Mouse (Mus musculus) midbrain, embryonic 12.5 days (tissue): ENCODE results near the gene Kat8. TPM values are rescaled to one million over a fixed set of nuclear protein-coding genes. Genes with fewer than 3 reads are reported as not detected.
"Not testable (repeated sequence)": the region's sequence is repeated elsewhere in the genome, so short reads cannot be mapped to it uniquely, and the experiment has no call there.

Experiments
- ATAC-seq: fragments of 200-750 bp; cut with Nextera tagmentation; 2 replicates; pipeline ENCODE4 v1.8.0; 2017; ENCODE audit warnings: low read depth, moderate TSS enrichment, moderate library complexity; ENCODE audit not compliant: low FRiP score
- H3K27ac ChIP-seq: fragments of 300-500 bp; sonication (generic); replicated peaks from 2 replicates; pipeline ENCODE4 v1.5.1; 2016; ENCODE audit warnings: mild to moderate bottlenecking
- H3K27me3 ChIP-seq: fragments of 300-500 bp; sonication (generic); 2 replicates; pipeline ENCODE4 v1.6.1; 2016; ENCODE audit warnings: mild to moderate bottlenecking
- H3K36me3 ChIP-seq: fragments of 300-500 bp; sonication (generic); 2 replicates; pipeline ENCODE4 v1.6.1; 2016
- H3K4me1 ChIP-seq: fragments of 300-500 bp; sonication (generic); 2 replicates; pipeline ENCODE4 v1.6.1; 2016
- H3K4me2 ChIP-seq: fragments of 300-500 bp; sonication (generic); replicated peaks from 2 replicates; pipeline ENCODE4 v1.6.1; 2016; ENCODE audit warnings: mild to moderate bottlenecking, moderate library complexity
- H3K4me3 ChIP-seq: fragments of 300-500 bp; sonication (generic); 2 replicates; pipeline ENCODE4 v1.5.1; 2016; ENCODE audit warnings: mild to moderate bottlenecking
- H3K9ac ChIP-seq: fragments of 300-500 bp; sonication (generic); replicated peaks from 2 replicates; pipeline ENCODE4 v1.6.1; 2016; ENCODE audit warnings: mild to moderate bottlenecking, moderate library complexity
- H3K9me3 ChIP-seq: fragments of 300-500 bp; sonication (generic); 2 replicates; pipeline ENCODE4 v1.6.1; 2016; ENCODE audit warnings: mild to moderate bottlenecking
- WGBS: fragments of 180-500 bp; shearing (Covaris S2); methylation state at CpG from one replicate; pipeline ENCODE4 v1.1.7; 2016; 5-methylcytosine and 5-hydroxymethylcytosine counted together
- polyA plus RNA-seq: library from polyadenylated mRNA; unstranded; fragments of >200 nt; fragmentation: Nextera tagmentation; extraction: Ambion mirVana; gene quantifications from 2 replicates; pipeline ENCODE4 v1.2.1, GENCODE M21; 2016

Kat8 gene
- polyA plus RNA-seq, 1 experiment from 2014 or later, result 55.2 TPM

DNA sequence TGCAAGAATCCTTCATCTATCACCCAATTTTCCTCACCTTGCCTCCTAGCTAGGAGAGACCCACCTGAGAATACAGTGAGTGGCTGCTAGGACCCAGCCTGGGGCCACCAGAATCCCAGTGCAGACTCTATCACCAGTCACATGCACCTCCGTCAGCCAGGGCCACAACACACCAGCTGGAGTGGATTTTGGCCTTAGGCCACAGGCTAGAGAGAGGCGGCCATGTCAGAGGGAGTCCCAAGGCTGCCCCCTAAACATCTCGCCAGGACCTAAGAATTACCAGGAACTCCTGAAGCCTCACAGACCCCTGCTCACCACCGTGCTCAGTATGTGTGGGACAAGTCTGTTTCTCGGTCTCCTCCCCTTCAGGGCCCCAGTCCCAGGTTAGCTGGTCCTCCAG, 21.8 kb downstream of the Kat8 start:
- Histone ChIP-seq H3K36me3 (no peaks in the 10 kb centered on the region), H3K9me3 (no peaks in the 10 kb centered on the region), H3K4me2 (no peak overlapping the region), H3K9ac (no peak overlapping the region), H3K27ac (no peak overlapping the region), H3K27me3 (peaks cover 24% of the 10 kb centered on the region), H3K4me3 (no peak overlapping the region), H3K4me1 (peaks cover 22% of the 10 kb centered on the region)
- ATAC-seq, result no peak
- 92% methylated on average over 5 of the region's 5 CpGs for WGBS

DNA sequence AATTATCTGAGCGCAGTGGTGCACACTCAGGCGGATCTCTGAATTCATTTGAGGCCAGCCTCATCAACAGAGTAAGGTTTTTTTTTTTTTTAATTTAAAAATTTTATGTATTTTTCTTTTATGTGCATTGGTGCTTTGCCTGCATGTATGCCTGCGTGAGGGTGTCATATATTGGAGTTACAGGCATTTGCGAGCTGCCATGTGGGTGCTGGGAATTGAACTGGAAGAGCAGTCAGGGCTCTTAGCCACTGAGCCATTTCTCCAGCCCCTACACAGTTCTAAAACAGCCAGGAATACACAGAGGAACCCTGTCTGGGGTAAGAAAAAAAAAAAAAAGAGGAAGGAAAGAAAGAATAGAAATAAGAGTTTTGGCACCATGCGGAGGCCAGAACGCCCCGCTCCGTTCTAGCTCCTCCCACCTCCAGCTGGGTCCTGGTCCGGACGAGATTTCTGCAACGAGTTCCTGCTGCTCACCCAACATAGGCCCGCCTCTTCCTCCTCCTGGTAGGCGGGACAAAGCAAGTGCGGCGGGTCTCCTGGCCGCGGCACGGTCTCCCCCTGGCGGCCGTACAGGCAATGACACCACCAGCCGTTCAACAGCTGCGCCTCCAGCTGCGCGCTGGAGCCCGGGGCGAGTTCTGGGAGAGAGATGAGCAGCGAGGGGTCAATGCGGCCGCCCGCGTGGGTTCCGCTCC, 22.9 kb downstream of the Kat8 start:
- Histone ChIP-seq H3K9ac (peak overlapping the region; percentile 71), H3K36me3 (no peaks in the 10 kb centered on the region), H3K4me2 (peak overlapping the region; percentile 88), H3K27ac (peak overlapping the region; percentile 43), H3K9me3 (no peaks in the 10 kb centered on the region), H3K4me1 (peaks cover 18% of the 10 kb centered on the region), H3K4me3 (peak overlapping the region; percentile 56), H3K27me3 (peaks cover 13% of the 10 kb centered on the region)
- 6% methylated on average over 31 of the region's 32 CpGs for WGBS
- ATAC-seq, result peak; percentile 94

DNA sequence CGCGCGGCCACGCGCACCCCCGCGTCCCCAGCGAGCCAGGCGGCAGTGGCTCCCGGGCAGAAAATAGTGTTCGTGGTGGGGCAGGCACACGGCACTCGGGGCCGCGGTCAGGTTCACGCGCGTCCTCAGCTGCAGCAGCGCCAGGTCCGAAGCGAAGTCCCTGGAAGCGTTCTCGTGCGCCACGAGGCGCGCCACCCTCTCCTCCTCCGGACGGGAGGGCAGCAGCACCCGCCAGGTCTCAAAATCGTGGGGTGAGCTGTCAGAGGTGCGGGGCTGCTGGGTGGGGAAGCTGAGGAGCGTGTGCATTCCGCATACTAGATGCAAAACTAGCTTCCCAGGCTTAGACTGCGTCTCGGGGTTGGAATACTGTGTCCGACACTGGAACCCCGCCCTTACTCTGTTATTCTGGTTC, 23.4 kb downstream of the Kat8 start:
- H3K27ac ChIP-seq, result peak overlapping the region; percentile 7; the same call in 1 of the 2 replicates
- peak overlapping the region; percentile 56 for H3K4me3 ChIP-seq
- H3K9ac ChIP-seq, result peak overlapping the region; percentile 71
- WGBS, result under 1% methylated on average over 36 of the region's 38 CpGs
- H3K4me1 ChIP-seq, result peaks cover 17% of the 10 kb centered on the region
- ATAC-seq, result peak; percentile 42
- no peaks in the 10 kb centered on the region for H3K9me3 ChIP-seq
- H3K36me3 ChIP-seq, result no peaks in the 10 kb centered on the region
- H3K27me3 ChIP-seq, result peaks cover 10% of the 10 kb centered on the region; the same call in 1 of the 2 replicates
- H3K4me2 ChIP-seq, result peak overlapping the region; percentile 88

DNA sequence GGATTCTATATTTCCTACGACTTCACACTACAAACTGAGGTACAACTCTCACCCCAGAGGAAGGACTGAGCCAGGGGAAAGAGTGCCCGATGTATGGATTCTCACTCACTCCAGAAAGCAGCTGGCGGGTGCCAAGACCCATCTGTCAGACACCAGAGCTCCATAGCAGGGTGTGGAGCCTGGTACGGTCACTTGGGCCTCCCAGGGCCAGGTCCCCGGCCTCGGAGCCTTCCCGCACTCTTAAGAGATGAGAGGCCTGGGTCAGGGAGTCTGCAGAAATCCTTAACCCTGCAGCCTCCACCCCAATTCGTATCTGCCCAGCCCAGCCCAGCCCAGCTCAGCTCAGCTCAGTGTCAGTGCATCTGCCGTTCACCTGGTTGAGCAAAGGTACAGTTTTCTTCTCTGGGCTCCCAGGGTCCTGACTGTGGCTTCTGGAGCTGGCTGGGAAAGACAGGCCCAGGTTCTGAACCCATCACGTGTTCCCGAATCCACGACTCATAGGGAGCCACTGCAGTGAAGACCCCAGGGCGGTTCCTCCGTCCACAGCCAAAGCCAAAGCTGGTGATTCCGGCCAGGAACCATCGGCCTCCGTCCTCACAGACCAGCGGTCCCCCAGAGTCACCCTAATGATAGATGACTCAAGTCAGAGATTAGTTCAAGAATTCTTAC, 24.0 kb downstream of the Kat8 start:
- Histone ChIP-seq H3K4me1 (peaks cover 17% of the 10 kb centered on the region), H3K9ac (peak overlapping the region; percentile 71), H3K36me3 (no peaks in the 10 kb centered on the region), H3K27me3 (peaks cover 7% of the 10 kb centered on the region; the same call in 1 of the 2 replicates), H3K27ac (no peak overlapping the region), H3K4me3 (peak overlapping the region; percentile 56), H3K4me2 (peak overlapping the region; percentile 88), H3K9me3 (no peaks in the 10 kb centered on the region)
- 57% methylated on average over 18 of the region's 18 CpGs for WGBS
- 0 out of 2 replicates have a peak, but pooled peaks have one; percentile 10 for ATAC-seq

DNA sequence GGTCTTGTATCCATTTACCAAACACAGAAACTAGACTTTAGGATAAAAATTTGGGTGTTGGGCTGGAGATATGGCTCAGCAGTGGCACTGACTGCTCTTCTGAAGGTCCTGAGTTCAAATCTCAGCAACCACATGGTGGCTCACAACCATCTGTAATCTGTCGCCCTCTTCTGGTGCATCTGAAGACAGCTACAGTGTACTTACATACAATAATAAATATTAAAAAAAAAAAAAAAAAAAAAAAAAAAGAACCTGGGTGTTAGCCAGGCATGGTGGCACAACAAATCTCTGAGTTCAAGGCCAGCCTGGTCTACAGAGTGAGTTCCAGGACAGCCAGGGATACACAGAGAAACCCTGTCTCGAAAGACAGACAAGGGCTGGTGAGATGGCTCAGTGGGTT, 29.8 kb downstream of the Kat8 start:
- not testable (repeated sequence) for H3K4me1 ChIP-seq, H3K4me2 ChIP-seq, H3K4me3 ChIP-seq, ATAC-seq, H3K9me3 ChIP-seq, H3K27ac ChIP-seq, H3K36me3 ChIP-seq, H3K9ac ChIP-seq
- WGBS, result 55% methylated on average over 2 of the region's 2 CpGs
- peaks cover 36% of the 10 kb centered on the region for H3K27me3 ChIP-seq

DNA sequence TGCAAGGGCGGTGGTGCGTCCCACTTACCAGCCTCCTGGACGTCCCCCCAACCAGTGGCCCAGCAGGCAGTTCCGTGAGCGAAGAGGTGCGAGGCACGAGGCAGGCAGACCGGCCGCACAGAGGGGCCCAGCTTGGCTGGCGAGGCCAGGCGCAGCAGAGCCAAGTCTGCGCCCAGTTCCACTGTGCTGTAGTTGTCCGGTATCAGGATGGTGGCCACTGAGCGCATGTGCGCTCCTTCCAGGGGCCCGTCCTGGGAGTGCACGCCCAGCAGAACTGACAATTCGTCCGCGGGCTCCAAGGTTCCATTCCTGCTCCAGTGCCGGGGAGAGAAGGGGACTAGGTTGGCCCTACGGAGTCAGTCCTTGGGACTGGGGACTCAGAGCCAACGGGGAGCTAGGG, 32.3 kb downstream of the Kat8 start:
- H3K4me2 ChIP-seq, result no peak overlapping the region
- WGBS, result 17% methylated on average over 23 of the region's 23 CpGs

DNA sequence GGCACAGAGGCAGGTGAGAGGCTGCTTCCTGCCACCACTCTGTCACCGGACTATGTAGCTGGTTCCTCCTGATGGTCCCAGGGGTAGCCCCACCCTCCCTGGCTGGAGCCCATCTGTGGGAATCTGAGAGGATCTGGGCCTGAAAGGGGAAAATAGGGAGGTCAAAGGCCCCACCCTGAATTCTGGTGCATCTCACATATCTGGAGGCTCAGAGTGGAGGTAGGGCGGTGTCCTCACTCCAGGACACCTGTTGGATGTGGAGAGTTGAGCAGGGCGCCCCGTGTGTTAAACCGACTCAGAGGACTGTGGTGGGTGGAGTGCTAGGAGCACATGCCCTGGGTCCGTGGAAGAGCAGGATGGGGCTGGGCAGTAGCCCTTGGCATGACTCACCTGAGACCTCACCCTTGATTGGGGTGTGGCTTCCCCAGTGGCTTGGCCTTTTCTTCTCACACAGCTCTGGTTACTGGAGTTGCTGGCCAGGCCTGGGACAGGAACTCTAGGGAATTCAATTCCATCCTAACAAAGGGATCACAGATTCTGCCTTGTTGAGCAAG, 34.2 kb downstream of the Kat8 start, which contains the start of gene Prss36:
Gene Prss36 (minus strand): TSS at position 256 of the 554 bp plus-strand sequence.
- Histone ChIP-seq H3K4me2 (no peak within 1 kb of the TSS), H3K36me3 (no peaks in the 10 kb centered on the region), H3K9me3 (no peaks in the 10 kb centered on the region), H3K4me1 (no peaks in the 10 kb centered on the region), H3K4me3 (no peak within 1 kb of the TSS), H3K9ac (no peak within 1 kb of the TSS), H3K27me3 (peaks cover 36% of the 10 kb centered on the region), H3K27ac (no peak within 1 kb of the TSS)
- 84% methylated on average over 6 of the region's 6 CpGs for WGBS
- ATAC-seq, result no peak

More for the DNA sequence above, 32.3 kb downstream of the Kat8 start:
- ATAC-seq, result no peak
- Histone ChIP-seq H3K4me3 (no peak overlapping the region), H3K27ac (no peak overlapping the region), H3K36me3 (no peaks in the 10 kb centered on the region), H3K9me3 (no peaks in the 10 kb centered on the region), H3K9ac (no peak overlapping the region), H3K4me1 (no peaks in the 10 kb centered on the region), H3K27me3 (peaks cover 36% of the 10 kb centered on the region)

DNA sequence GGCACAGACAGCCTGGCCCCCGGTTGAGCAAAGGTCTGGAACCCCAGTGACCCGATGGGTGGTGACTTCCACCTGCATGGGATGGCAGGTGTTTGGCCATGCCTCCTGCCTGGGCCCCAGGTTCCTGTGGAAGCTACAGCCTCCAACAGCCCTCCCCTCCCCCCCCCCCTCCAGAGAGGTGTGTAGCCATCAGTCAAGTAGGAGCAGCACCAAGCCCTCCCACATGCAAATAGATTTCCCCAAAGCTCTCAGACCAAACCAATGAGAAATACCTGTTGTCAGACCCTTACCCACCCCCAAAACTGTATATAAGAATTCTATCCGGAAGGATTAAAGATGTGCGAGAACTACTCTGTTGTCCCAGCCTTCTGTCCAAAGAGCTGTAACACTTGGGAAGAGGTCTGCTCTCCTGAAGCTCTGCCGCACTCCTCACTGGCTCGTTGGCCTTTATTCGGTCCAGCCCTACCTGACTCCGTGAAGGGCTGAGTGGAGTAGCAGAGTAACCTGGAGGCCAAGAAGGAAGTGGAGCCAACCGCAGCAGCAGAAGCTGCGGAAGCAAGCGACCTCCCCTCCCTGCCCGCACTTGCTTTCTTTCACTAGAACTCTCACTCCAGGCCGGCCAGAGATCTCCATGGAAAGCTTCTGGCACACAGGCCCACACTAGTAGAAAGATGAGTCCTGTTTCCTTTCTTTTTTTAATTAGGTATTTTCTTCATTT, 40.7 kb downstream of the Kat8 start:
- Histone ChIP-seq H3K4me1 (no peaks in the 10 kb centered on the region), H3K36me3 (no peaks in the 10 kb centered on the region), H3K4me3 (no peak overlapping the region), H3K27ac (no peak overlapping the region), H3K9ac (no peak overlapping the region), H3K9me3 (no peaks in the 10 kb centered on the region), H3K27me3 (no peaks in the 10 kb centered on the region), H3K4me2 (no peak overlapping the region)
- WGBS, result 49% methylated on average over 13 of the region's 13 CpGs
- no peak for ATAC-seq

DNA sequence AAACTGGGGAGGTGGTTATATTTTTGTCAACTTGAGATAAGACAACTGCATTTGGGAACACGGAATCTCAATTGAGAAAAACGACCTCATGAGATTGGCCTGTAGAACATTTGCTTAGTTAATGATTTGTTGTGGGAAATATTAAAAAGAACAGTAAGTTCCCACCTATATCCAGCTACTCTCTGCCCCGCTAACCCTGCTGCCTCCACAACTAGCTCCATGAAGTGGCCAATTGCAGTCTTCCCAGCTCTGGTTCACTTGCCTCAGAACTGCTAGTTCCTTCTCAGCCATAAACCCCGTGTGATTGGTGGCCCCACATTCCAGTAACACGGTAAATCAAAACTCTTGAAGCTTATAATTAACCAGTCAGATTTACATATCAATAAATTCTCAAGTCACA, 47.0 kb downstream of the Kat8 start:
- WGBS, result 75% methylated on average over 5 of the region's 5 CpGs
- Histone ChIP-seq H3K9me3 (no peaks in the 10 kb centered on the region), H3K4me2 (no peak overlapping the region)

DNA sequence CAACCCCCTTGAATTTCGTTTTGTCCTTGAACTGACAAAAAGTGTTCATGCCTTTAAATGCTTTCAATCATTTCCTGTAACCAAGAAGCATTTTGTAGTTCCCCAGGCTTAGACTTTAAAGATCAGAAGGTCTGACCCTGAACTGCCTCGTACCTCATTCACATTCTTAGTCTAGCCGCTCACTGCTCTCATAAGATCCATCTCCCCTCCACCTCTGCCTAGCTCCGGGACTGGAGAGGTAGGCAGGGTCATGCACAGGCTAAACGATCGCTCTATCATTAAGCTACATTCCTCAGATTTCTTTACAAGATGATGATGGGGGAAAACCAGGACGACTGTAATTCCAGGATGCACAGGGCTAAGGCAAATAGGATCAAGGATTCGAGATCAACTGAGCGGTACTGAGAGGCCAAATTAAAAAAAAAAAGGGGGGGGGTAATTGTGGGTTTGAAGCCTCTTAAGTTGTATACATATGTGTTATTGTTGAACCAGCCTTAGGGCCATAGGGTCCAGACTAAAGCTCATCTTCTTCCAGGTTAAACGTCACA, 54.1 kb downstream of the Kat8 start:
- peak overlapping the region; percentile 98 for H3K9ac ChIP-seq
- 13% methylated on average over 10 of the region's 10 CpGs for WGBS
- H3K4me3 ChIP-seq, result peak overlapping the region; percentile 89
- peak overlapping the region; percentile 95 for H3K27ac ChIP-seq
- H3K36me3 ChIP-seq, result peaks cover 21% of the 10 kb centered on the region
- ATAC-seq, result no peak; the same call in 1 of the 2 replicates
- peaks cover 23% of the 10 kb centered on the region for H3K4me1 ChIP-seq
- H3K9me3 ChIP-seq, result no peaks in the 10 kb centered on the region
- no peaks in the 10 kb centered on the region for H3K27me3 ChIP-seq
- peak overlapping the region; percentile 68 for H3K4me2 ChIP-seq

More for the DNA sequence above, 47.0 kb downstream of the Kat8 start:
- Histone ChIP-seq H3K27me3 (no peaks in the 10 kb centered on the region), H3K27ac (no peak overlapping the region), H3K36me3 (no peaks in the 10 kb centered on the region), H3K4me3 (no peak overlapping the region), H3K9ac (no peak overlapping the region), H3K4me1 (no peaks in the 10 kb centered on the region)
- ATAC-seq, result no peak

DNA sequence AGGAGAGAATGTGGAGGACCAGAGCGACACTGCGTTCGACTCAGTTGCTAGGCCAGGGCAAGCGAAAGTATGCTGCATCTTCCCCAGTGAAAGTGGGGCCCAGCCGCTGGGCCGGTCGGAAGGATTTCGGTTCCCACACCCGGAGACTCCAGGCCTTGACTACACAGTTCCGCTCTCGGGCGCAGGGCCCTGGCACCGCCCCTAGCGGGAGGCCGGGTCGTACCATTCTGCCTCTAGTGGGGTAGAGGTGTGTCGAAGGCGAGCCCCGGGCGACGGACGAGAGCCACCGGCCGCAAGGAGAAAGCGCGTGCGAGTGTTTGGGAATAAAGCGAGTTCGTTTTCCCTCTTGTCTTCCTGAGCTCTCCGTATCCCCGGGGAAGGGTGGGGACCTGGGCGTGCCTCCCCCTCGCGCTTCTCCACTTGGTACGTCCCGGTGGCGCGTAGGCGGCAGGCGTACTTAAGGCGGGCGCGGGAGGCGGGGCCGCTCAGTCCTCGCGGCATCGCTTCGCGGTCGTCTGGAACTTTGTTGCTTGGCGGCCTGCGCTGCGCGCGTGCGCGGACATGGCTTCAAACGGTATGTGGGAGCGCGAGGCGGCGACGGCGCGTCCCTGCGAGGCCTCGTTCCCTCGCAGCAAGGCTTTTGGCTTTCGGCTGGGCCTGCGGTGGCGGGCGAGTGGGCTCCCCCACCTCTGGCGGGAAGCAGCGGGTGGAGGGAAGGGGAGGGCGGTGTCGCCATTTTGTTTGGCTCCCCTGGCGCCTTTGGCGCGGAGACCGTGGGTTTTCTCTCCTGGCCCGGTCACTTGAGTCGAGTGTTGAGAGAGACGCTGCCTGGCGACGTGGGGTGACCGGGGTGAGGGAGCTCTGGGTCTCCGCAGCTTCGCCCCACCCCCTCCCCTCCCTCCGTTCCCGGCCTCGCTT, 54.9 kb downstream of the Kat8 start, which contains the start of gene Fus:
Gene Fus (plus strand): TSS at position 454 of the 918 bp plus-strand sequence.
- no peaks in the 10 kb centered on the region for H3K9me3 ChIP-seq

More for the DNA sequence above, 54.9 kb downstream of the Kat8 start, which contains the start of gene Fus:
- H3K9ac ChIP-seq, result peak within 1 kb of the TSS; percentile 98
- peak within 1 kb of the TSS; percentile 91 for H3K4me2 ChIP-seq
- H3K27me3 ChIP-seq, result no peaks in the 10 kb centered on the region
- peak; percentile 93 for ATAC-seq
- WGBS, result under 1% methylated on average over 89 of the region's 92 CpGs
- H3K36me3 ChIP-seq, result peaks cover 29% of the 10 kb centered on the region
- peaks cover 23% of the 10 kb centered on the region for H3K4me1 ChIP-seq
- peak within 1 kb of the TSS; percentile 89 for H3K4me3 ChIP-seq
- H3K27ac ChIP-seq, result peak within 1 kb of the TSS; percentile 95
